Mouse (Mus musculus) cerebellum, adult 9-10 months (tissue): Measurements from ENCODE around the gene Syndig1.
A peak's percentile ranks its signal among the peaks of the same experiment; 100 is the strongest.

Source experiments
- DNase-seq: peaks from one replicate; pipeline ENCODE4 v3.0.0; 2022

The Syndig1 gene

GRCm38 (mm10) chr2:149828911-149829310 lies at the start of gene Syndig1:
TSS of gene Syndig1 (plus strand) at chr2:149829211.
- no peak for DNase-seq

GRCm38 (mm10) chr2:149798613-149799012 lies 30.4 kb upstream of the Syndig1 start:
- DNase-seq, result no peak

- DNase-seq, result no peak
These were observed 24.3 kb upstream of the Syndig1 start for GRCm38 (mm10) chr2:149804599-149805140.

GRCm38 (mm10) chr2:149805256-149805655 lies 23.8 kb upstream of the Syndig1 start:
- DNase-seq, result no peak

GRCm38 (mm10) chr2:149812899-149813298 lies 16.1 kb upstream of the Syndig1 start:
- DNase-seq, result no peak

- no peak for DNase-seq
These were observed 10.6 kb upstream of the Syndig1 start for GRCm38 (mm10) chr2:149818395-149818794.

- DNase-seq, result no peak
These were observed 9.3 kb upstream of the Syndig1 start for GRCm38 (mm10) chr2:149819751-149820150.

- no peak for DNase-seq
These were observed 8.8 kb upstream of the Syndig1 start for GRCm38 (mm10) chr2:149820201-149820600.

- peak; percentile 57 for DNase-seq
These were observed 1.0 kb downstream of the Syndig1 start for GRCm38 (mm10) chr2:149829955-149830535.

- DNase-seq, result peak; percentile 74
These were observed 1.8 kb downstream of the Syndig1 start, which contains the start of gene C530025M09Rik for GRCm38 (mm10) chr2:149830536-149831458. TSS of gene C530025M09Rik (minus strand) at chr2:149831213.

- DNase-seq, result peak; percentile 55
These were observed 2.6 kb downstream of the Syndig1 start for GRCm38 (mm10) chr2:149831459-149832245.

GRCm38 (mm10) chr2:149832301-149832700 lies 3.3 kb downstream of the Syndig1 start:
- no peak for DNase-seq

GRCm38 (mm10) chr2:149835091-149835490 lies 6.1 kb downstream of the Syndig1 start:
- DNase-seq, result no peak

GRCm38 (mm10) chr2:149836471-149837135 lies 7.6 kb downstream of the Syndig1 start:
- no peak for DNase-seq

GRCm38 (mm10) chr2:149839666-149840065 lies 10.7 kb downstream of the Syndig1 start:
- peak; percentile 78 for DNase-seq

- no peak for DNase-seq
These were observed 15.6 kb downstream of the Syndig1 start for GRCm38 (mm10) chr2:149844575-149844974.

- no peak for DNase-seq
These were observed 19.8 kb downstream of the Syndig1 start for GRCm38 (mm10) chr2:149848778-149849177.

GRCm38 (mm10) chr2:149861002-149861401 lies 32.0 kb downstream of the Syndig1 start:
- no peak for DNase-seq

GRCm38 (mm10) chr2:149865914-149866435 lies 37.0 kb downstream of the Syndig1 start:
- DNase-seq, result no peak

GRCm38 (mm10) chr2:149870496-149870895 lies 41.5 kb downstream of the Syndig1 start:
- no peak for DNase-seq

GRCm38 (mm10) chr2:149872496-149872895 lies 43.5 kb downstream of the Syndig1 start:
- no peak for DNase-seq

- DNase-seq, result peak; percentile 82
These were observed 44.3 kb downstream of the Syndig1 start for GRCm38 (mm10) chr2:149873346-149873745.
